In the genomic region with DNA sequence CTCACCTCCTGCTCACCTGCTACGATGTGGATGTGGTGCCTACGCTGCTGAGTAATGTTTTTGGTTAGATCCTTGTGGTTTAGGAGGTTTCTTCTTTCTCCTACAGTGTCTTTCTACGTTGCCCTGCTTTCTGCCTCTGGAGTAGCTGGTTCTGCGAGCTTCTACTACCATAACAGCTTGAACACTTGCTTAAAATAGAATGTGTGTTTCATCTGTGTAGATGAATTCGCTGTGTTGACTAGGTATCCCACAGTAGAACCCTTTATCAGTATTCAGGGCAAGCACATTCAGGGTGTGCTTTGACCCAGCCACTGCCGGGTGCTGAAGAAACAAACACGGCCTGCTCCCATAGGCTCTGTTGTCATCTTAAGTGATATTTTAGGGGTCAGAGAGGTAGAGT, we compare ENCODE assay signal across 25 mouse cellular contexts.
"Had no signal": no experiment of that assay in that cellular context is flagged by ENCODE, and none has a peak within 500 bp of the region (broad histone marks: within the 10 kb centered on the region; RNA-seq: fewer than 3 reads in every experiment).

No protein-coding gene starts in this region.

- ATAC-seq: liver, embryonic 12.5 days; midbrain, embryonic 13.5 days; midbrain, embryonic 16.5 days had no signal

- H3K4me1 ChIP-seq: limb, embryonic 10.5 days; limb, embryonic 13.5 days; liver, embryonic 12.5 days; liver, embryonic 15.5 days; midbrain, embryonic 13.5 days; neural tube, embryonic 13.5 days; stomach, embryonic 15.5 days had no signal

- H3K9ac ChIP-seq: limb, embryonic 13.5 days; liver, embryonic 12.5 days; liver, embryonic 15.5 days; lung, embryonic 15.5 days; midbrain, embryonic 13.5 days; neural tube, embryonic 13.5 days; stomach, embryonic 15.5 days had no signal

- H3K27me3 ChIP-seq: limb, embryonic 13.5 days; liver, embryonic 12.5 days; liver, embryonic 15.5 days; lung, embryonic 15.5 days; midbrain, embryonic 13.5 days; neural tube, embryonic 13.5 days; stomach, embryonic 15.5 days had no signal

- DNase-seq: kidney, postnatal 25 days; layer of hippocampus, adult 9-11 months; liver; lung, adult 18-20 months; lung, postnatal 10 days; lung, postnatal 36 days; retina, postnatal 1 day; right cerebral cortex, postnatal 25 days; spleen, adult 18-20 months; thymus, adult 18-20 months; thymus, postnatal 25 days had no signal

- H3K4me3 ChIP-seq: layer of hippocampus, adult 2 months; limb, embryonic 10.5 days; limb, embryonic 13.5 days; liver, embryonic 12.5 days; liver, embryonic 15.5 days; lung, embryonic 15.5 days; megakaryocyte, embryonic 14.5 days; midbrain, embryonic 10.5 days; midbrain, embryonic 13.5 days; myocyte; neural tube, embryonic 13.5 days; stomach, embryonic 15.5 days had no signal

- H3K9me3 ChIP-seq: limb, embryonic 10.5 days; limb, embryonic 13.5 days; liver, embryonic 12.5 days; liver, embryonic 15.5 days; lung, embryonic 15.5 days; megakaryocyte, embryonic 14.5 days; midbrain, embryonic 10.5 days; midbrain, embryonic 13.5 days; neural tube, embryonic 13.5 days; stomach, embryonic 15.5 days had no signal

- H3K4me2 ChIP-seq: limb, embryonic 13.5 days; liver, embryonic 12.5 days; liver, embryonic 15.5 days; lung, embryonic 15.5 days; midbrain, embryonic 13.5 days; neural tube, embryonic 13.5 days; stomach, embryonic 15.5 days had no signal

- H3K36me3 ChIP-seq: liver, embryonic 12.5 days; liver, embryonic 15.5 days; stomach, embryonic 15.5 days had no signal

- H3K27ac ChIP-seq: kidney, postnatal 0 days; layer of hippocampus, adult 2 months; limb, embryonic 10.5 days; limb, embryonic 13.5 days; liver, embryonic 12.5 days; liver, embryonic 15.5 days; lung, embryonic 15.5 days; midbrain, embryonic 10.5 days; midbrain, embryonic 13.5 days; neural tube, embryonic 13.5 days; stomach, embryonic 15.5 days had no signal
